In the genomic region with DNA sequence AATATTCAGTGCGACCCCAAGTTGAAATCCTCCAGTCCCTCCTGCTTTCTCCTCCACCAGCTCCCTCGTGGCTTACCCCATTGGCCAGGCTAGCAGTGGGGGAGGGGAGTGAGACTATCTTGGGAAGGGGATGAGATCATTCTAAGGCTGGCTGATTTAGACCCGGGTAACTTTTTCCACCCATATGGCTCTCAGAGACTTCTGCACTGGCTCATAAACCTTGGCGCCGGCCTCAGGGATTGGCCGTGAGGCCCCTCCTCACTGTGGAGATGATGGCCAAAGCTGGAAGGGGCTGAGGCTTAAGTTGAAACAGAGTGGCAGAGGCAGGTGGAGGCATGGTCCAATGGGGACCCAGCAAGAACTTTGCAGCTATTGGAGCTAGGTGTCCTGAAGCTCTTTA, we compare ENCODE assay signal across 16 mouse cellular contexts. TPM values are rescaled to one million over a fixed set of nuclear protein-coding genes. Genes with fewer than 3 reads are reported as not detected.
DNase-seq lines count a peak whose midpoint lies in the region; ATAC-seq lines count a peak whose summit lies in the region.
"Had no signal": no experiment of that assay in that cellular context is flagged by ENCODE, and none has a peak within 500 bp of the region (broad histone marks: within the 10 kb centered on the region; RNA-seq: fewer than 3 reads in every experiment).

No protein-coding gene starts in this region.

- DNase-seq in embryo, embryonic 10 days (ENCODE audit: low spot score), result peak; percentile 33
- DNase-seq in embryo, embryonic 10.5 days (ENCODE audit: low spot score), result no peak
- DNase-seq in kidney, postnatal 4 days, result peak; percentile 37 to 66
- DNase-seq in kidney, adult 9 months, result no peak
- DNase-seq in forebrain, embryonic 14.5 days (ENCODE audit: low spot score), result no peak
- DNase-seq in yolk sac, embryonic 10.5 days (ENCODE audit: low spot score), result no peak
- DNase-seq: cerebellum, adult 18-20 months; kidney, adult 11 months; layer of hippocampus, postnatal 36 days; thymus, adult 2 months had no signal

- H3K27me3 ChIP-seq in embryonic facial prominence, embryonic 15.5 days, result no peaks in the 10 kb centered on the region
- no peaks in the 10 kb centered on the region for H3K27me3 ChIP-seq in intestine, embryonic 16.5 days (replicated peaks; ENCODE audit: control insufficient read depth, insufficient read depth, low read length)
- no peaks in the 10 kb centered on the region for H3K27me3 ChIP-seq in forebrain, embryonic 14.5 days (replicated peaks; ENCODE audit: control insufficient read depth, insufficient read depth, low read length)
- H3K27me3 ChIP-seq: embryonic facial prominence, embryonic 12.5 days had no signal

- H3K9me3 ChIP-seq in embryonic facial prominence, embryonic 15.5 days (replicated peaks), result no peaks in the 10 kb centered on the region
- no peaks in the 10 kb centered on the region for H3K9me3 ChIP-seq in intestine, embryonic 16.5 days (ENCODE audit: control insufficient read depth, low read length)
- H3K9me3 ChIP-seq in forebrain, embryonic 14.5 days (replicated peaks; ENCODE audit: control insufficient read depth, low read length), result no peaks in the 10 kb centered on the region
- H3K9me3 ChIP-seq: embryonic facial prominence, embryonic 12.5 days; liver, embryonic 12.5 days; megakaryocyte, embryonic 14.5 days had no signal

- WGBS in embryonic facial prominence, embryonic 15.5 days, result 38% methylated on average over 6 of the region's 6 CpGs
- 30% methylated on average over 6 of the region's 6 CpGs for WGBS in intestine, embryonic 16.5 days
- 52% methylated on average over 6 of the region's 6 CpGs for WGBS in forebrain, embryonic 14.5 days

- ATAC-seq in embryonic facial prominence, embryonic 15.5 days (ENCODE audit: insufficient number of reproducible peaks, low FRiP score, low TSS enrichment, low read depth), result peak; percentile 26; the same call in 1 of the 2 replicates
- ATAC-seq in intestine, embryonic 16.5 days, result peak; percentile 15; the same call in 1 of the 2 replicates
- no peak for ATAC-seq in forebrain, embryonic 14.5 days
- ATAC-seq: forebrain, embryonic 16.5 days; liver, embryonic 12.5 days had no signal

- H3K36me3 ChIP-seq in embryonic facial prominence, embryonic 15.5 days, result no peaks in the 10 kb centered on the region
- no peaks in the 10 kb centered on the region for H3K36me3 ChIP-seq in intestine, embryonic 16.5 days (ENCODE audit: control insufficient read depth, insufficient read depth, low read length)
- H3K36me3 ChIP-seq in forebrain, embryonic 14.5 days (ENCODE audit: control insufficient read depth, insufficient read depth, low read length), result no peaks in the 10 kb centered on the region
- H3K36me3 ChIP-seq: embryonic facial prominence, embryonic 12.5 days; liver, embryonic 12.5 days had no signal

- no peak overlapping the region for H3K4me2 ChIP-seq in embryonic facial prominence, embryonic 15.5 days (replicated peaks)
- H3K4me2 ChIP-seq in intestine, embryonic 16.5 days (ENCODE audit: low read depth, low read length), result no peak overlapping the region
- H3K4me2 ChIP-seq in forebrain, embryonic 14.5 days (ENCODE audit: low read length), result no peak overlapping the region
- H3K4me2 ChIP-seq: embryonic facial prominence, embryonic 12.5 days; liver, embryonic 12.5 days had no signal

- no peak overlapping the region for H3K9ac ChIP-seq in embryonic facial prominence, embryonic 15.5 days
- H3K9ac ChIP-seq in intestine, embryonic 16.5 days (ENCODE audit: low read depth, low read length), result no peak overlapping the region
- H3K9ac ChIP-seq in forebrain, embryonic 14.5 days (ENCODE audit: low read length), result no peak overlapping the region
- H3K9ac ChIP-seq: embryonic facial prominence, embryonic 12.5 days; liver, embryonic 12.5 days had no signal

- H3K27ac ChIP-seq in embryonic facial prominence, embryonic 15.5 days (replicated peaks), result no peak overlapping the region
- H3K27ac ChIP-seq in intestine, embryonic 16.5 days (ENCODE audit: low read length), result no peak overlapping the region
- H3K27ac ChIP-seq in forebrain, embryonic 14.5 days (ENCODE audit: low read depth, low read length), result no peak overlapping the region
- H3K27ac ChIP-seq: embryonic facial prominence, embryonic 12.5 days; liver, embryonic 12.5 days had no signal

- no peak overlapping the region for H3K4me3 ChIP-seq in embryonic facial prominence, embryonic 15.5 days (replicated peaks)
- no peak overlapping the region for H3K4me3 ChIP-seq in intestine, embryonic 16.5 days (ENCODE audit: low read length)
- no peak overlapping the region for H3K4me3 ChIP-seq in forebrain, embryonic 14.5 days (ENCODE audit: low read depth, low read length)
- H3K4me3 ChIP-seq: embryonic facial prominence, embryonic 12.5 days; liver, embryonic 12.5 days; megakaryocyte, embryonic 14.5 days had no signal

- H3K4me1 ChIP-seq in embryonic facial prominence, embryonic 15.5 days, result peaks cover 12% of the 10 kb centered on the region
- H3K4me1 ChIP-seq in intestine, embryonic 16.5 days (ENCODE audit: control insufficient read depth, insufficient read depth, low read length), result peaks cover 13% of the 10 kb centered on the region
- H3K4me1 ChIP-seq in forebrain, embryonic 14.5 days (ENCODE audit: control insufficient read depth, insufficient read depth, low read length), result no peaks in the 10 kb centered on the region

RNA-seq across cellular contexts. Expression of gene Pdp2, which starts 15.1 kb away (rescaled TPM):
- 9.0 and 9.3 TPM in 2 replicates for polyA plus RNA-seq in embryonic facial prominence, embryonic 15.5 days (2015; fragmentation: Nextera tagmentation; extraction: Ambion mirVana)
- 18.2 and 18.4 TPM in 2 replicates for polyA plus RNA-seq in intestine, embryonic 16.5 days (2015; fragmentation: Nextera tagmentation; extraction: Ambion mirVana)
- 11.9 and 14.2 TPM in 2 replicates for polyA plus RNA-seq in forebrain, embryonic 14.5 days (2014; fragmentation: Nextera tagmentation; extraction: Ambion mirVana)

RNA-seq across cellular contexts. Expression of gene Cdh16, which starts 17.9 kb away (rescaled TPM):
- 0.40 TPM in 1 of 2 replicates, not detected in the other for polyA plus RNA-seq in embryonic facial prominence, embryonic 15.5 days (2015; fragmentation: Nextera tagmentation; extraction: Ambion mirVana)
- polyA plus RNA-seq in intestine, embryonic 16.5 days (2015; fragmentation: Nextera tagmentation; extraction: Ambion mirVana), result 0.31 and 0.36 TPM in 2 replicates
- polyA plus RNA-seq in forebrain, embryonic 14.5 days (2014; fragmentation: Nextera tagmentation; extraction: Ambion mirVana), result not detected in 2 replicates
- polyA plus RNA-seq: embryonic facial prominence, embryonic 12.5 days; forebrain, embryonic 16.5 days had no signal

RNA-seq across cellular contexts. Expression of gene Rrad, which starts 24.8 kb away (rescaled TPM):
- polyA plus RNA-seq in embryonic facial prominence, embryonic 15.5 days (2015; fragmentation: Nextera tagmentation; extraction: Ambion mirVana), result 22.8 and 31.0 TPM in 2 replicates
- 4.6 and 5.2 TPM in 2 replicates for polyA plus RNA-seq in intestine, embryonic 16.5 days (2015; fragmentation: Nextera tagmentation; extraction: Ambion mirVana)
- polyA plus RNA-seq in forebrain, embryonic 14.5 days (2014; fragmentation: Nextera tagmentation; extraction: Ambion mirVana), result 2.1 and 3.0 TPM in 2 replicates

RNA-seq across cellular contexts. Expression of gene Ciao2b, which starts 35.4 kb away (rescaled TPM):
- 90.6 and 91.9 TPM in 2 replicates for polyA plus RNA-seq in embryonic facial prominence, embryonic 15.5 days (2015; fragmentation: Nextera tagmentation; extraction: Ambion mirVana)
- 93.6 and 94.9 TPM in 2 replicates for polyA plus RNA-seq in intestine, embryonic 16.5 days (2015; fragmentation: Nextera tagmentation; extraction: Ambion mirVana)
- 136 and 154 TPM in 2 replicates for polyA plus RNA-seq in forebrain, embryonic 14.5 days (2014; fragmentation: Nextera tagmentation; extraction: Ambion mirVana)

Comparison
In these comparisons a context has a peak if more than half of its experiments do, and no peak if none do; other contexts are left out.
1. DNase-seq: peak in embryo, embryonic 10 days (single experiment) and kidney, postnatal 4 days (2 of 2); none in embryo, embryonic 10.5 days (single experiment), kidney, adult 9 months (single experiment), forebrain, embryonic 14.5 days (single experiment) and yolk sac, embryonic 10.5 days (single experiment).